Mouse (Mus musculus) midbrain, embryonic 15.5 days (tissue): Measurements from ENCODE around the gene Gchfr. TPM values are rescaled to one million over a fixed set of nuclear protein-coding genes. Genes with fewer than 3 reads are reported as not detected.

Source experiments
- ATAC-seq: fragments of 200-750 bp; cut with Nextera tagmentation; replicated peaks from 2 replicates; pipeline ENCODE4 v1.8.0; 2017; ENCODE audit warnings: moderate TSS enrichment
- H3K27ac ChIP-seq: fragments of 300-500 bp; sonication (generic); 2 replicates; pipeline ENCODE4 v1.5.1; 2015; ENCODE audit warnings: mild to moderate bottlenecking, inconsistent platforms
- H3K27me3 ChIP-seq: fragments of 300-500 bp; sonication (generic); replicated peaks from 2 replicates; pipeline ENCODE4 v1.6.1; 2015; ENCODE audit warnings: inconsistent platforms
- H3K36me3 ChIP-seq: fragments of 300-500 bp; sonication (generic); replicated peaks from 2 replicates; pipeline ENCODE4 v1.6.1; 2015; ENCODE audit warnings: inconsistent platforms
- H3K4me1 ChIP-seq: fragments of 300-500 bp; sonication (generic); 2 replicates; pipeline ENCODE4 v1.6.1; 2015; ENCODE audit warnings: inconsistent platforms
- H3K4me2 ChIP-seq: fragments of 300-500 bp; sonication (generic); 2 replicates; pipeline ENCODE4 v1.6.1; 2015; ENCODE audit warnings: inconsistent platforms, mild to moderate bottlenecking, moderate library complexity
- H3K4me3 ChIP-seq: fragments of 300-500 bp; sonication (generic); 2 replicates; pipeline ENCODE4 v1.5.1; 2015; ENCODE audit warnings: mild to moderate bottlenecking, inconsistent platforms
- H3K9ac ChIP-seq: fragments of 300-500 bp; sonication (generic); 2 replicates; pipeline ENCODE4 v1.6.1; 2015; ENCODE audit warnings: mild to moderate bottlenecking, inconsistent platforms
- H3K9me3 ChIP-seq: fragments of 300-500 bp; sonication (generic); 2 replicates; pipeline ENCODE4 v1.6.1; 2016; ENCODE audit warnings: inconsistent platforms
- WGBS: fragments of 180-500 bp; shearing (Covaris S2); methylation state at CpG from one replicate; pipeline ENCODE4 v1.1.7; 2015; ENCODE audit warnings: mixed read lengths; 5-methylcytosine and 5-hydroxymethylcytosine counted together
- polyA plus RNA-seq: library from polyadenylated mRNA; unstranded; fragments of >200 nt; fragmentation: Nextera tagmentation; extraction: Ambion mirVana; gene quantifications from 2 replicates; pipeline ENCODE4 v1.2.1, GENCODE M21; 2015

The Gchfr gene
- polyA plus RNA-seq, 1 experiment from 2014 or later: 6.8 TPM

GRCm38 (mm10) chr2:119157836-119158235, 9.7 kb upstream of the Gchfr start:
- Histone ChIP-seq H3K9me3 (no peaks in the 10 kb centered on the region), H3K36me3 (peaks cover 16% of the 10 kb centered on the region; the same call in 1 of the 2 replicates), H3K27ac (no peak overlapping the region), H3K4me3 (no peak overlapping the region), H3K4me1 (peaks cover 23% of the 10 kb centered on the region), H3K27me3 (no peaks in the 10 kb centered on the region), H3K9ac (no peak overlapping the region; the same call in 1 of the 2 replicates), H3K4me2 (peak overlapping the region; percentile 93)
- ATAC-seq: no peak

GRCm38 (mm10) chr2:119161247-119161646, 6.3 kb upstream of the Gchfr start:
- peaks cover 8% of the 10 kb centered on the region for H3K27me3 ChIP-seq
- WGBS: 29% methylated on average over 2 of the region's 2 CpGs
- no peak overlapping the region for H3K27ac ChIP-seq
- no peaks in the 10 kb centered on the region for H3K9me3 ChIP-seq
- ATAC-seq: no peak
- H3K36me3 ChIP-seq: no peaks in the 10 kb centered on the region
- H3K4me1 ChIP-seq: peaks cover 7% of the 10 kb centered on the region
- no peak overlapping the region for H3K4me3 ChIP-seq
- H3K4me2 ChIP-seq: no peak overlapping the region
- H3K9ac ChIP-seq: no peak overlapping the region

- H3K36me3 ChIP-seq: no peaks in the 10 kb centered on the region
- ATAC-seq: no peak
- peaks cover 17% of the 10 kb centered on the region for H3K4me1 ChIP-seq
- H3K4me2 ChIP-seq: no peak overlapping the region
- no peak overlapping the region for H3K4me3 ChIP-seq
- peaks cover 17% of the 10 kb centered on the region for H3K27me3 ChIP-seq
- WGBS: 63% methylated on average over 3 of the region's 3 CpGs
- H3K9ac ChIP-seq: no peak overlapping the region
- H3K27ac ChIP-seq: no peak overlapping the region
- H3K9me3 ChIP-seq: no peaks in the 10 kb centered on the region
These were observed 4.4 kb upstream of the Gchfr start for GRCm38 (mm10) chr2:119163135-119163534.

- no peak overlapping the region for H3K27ac ChIP-seq
- H3K9ac ChIP-seq: no peak overlapping the region
- H3K27me3 ChIP-seq: peaks cover 18% of the 10 kb centered on the region
- H3K4me1 ChIP-seq: peaks cover 17% of the 10 kb centered on the region
- H3K4me2 ChIP-seq: no peak overlapping the region
- WGBS: 87% methylated on average over 4 of the region's 4 CpGs
- no peak overlapping the region for H3K4me3 ChIP-seq
- H3K36me3 ChIP-seq: no peaks in the 10 kb centered on the region
- no peak for ATAC-seq
- no peaks in the 10 kb centered on the region for H3K9me3 ChIP-seq
These were observed 3.6 kb upstream of the Gchfr start for GRCm38 (mm10) chr2:119163999-119164398.

GRCm38 (mm10) chr2:119165401-119165800, 2.2 kb upstream of the Gchfr start:
- Histone ChIP-seq H3K4me3 (no peak overlapping the region), H3K4me2 (no peak overlapping the region), H3K9me3 (no peaks in the 10 kb centered on the region), H3K27me3 (peaks cover 18% of the 10 kb centered on the region), H3K4me1 (peaks cover 17% of the 10 kb centered on the region), H3K27ac (no peak overlapping the region), H3K36me3 (no peaks in the 10 kb centered on the region), H3K9ac (no peak overlapping the region)
- ATAC-seq: no peak

GRCm38 (mm10) chr2:119167866-119168256, 288 bp downstream of the Gchfr start:
- Histone ChIP-seq H3K27me3 (peaks cover 18% of the 10 kb centered on the region), H3K4me3 (peak overlapping the region; percentile 53), H3K36me3 (no peaks in the 10 kb centered on the region), H3K9me3 (no peaks in the 10 kb centered on the region), H3K4me2 (peak overlapping the region; percentile 99), H3K4me1 (peaks cover 26% of the 10 kb centered on the region), H3K9ac (peak overlapping the region; percentile 28; the same call in 1 of the 2 replicates), H3K27ac (no peak overlapping the region)
- 4% methylated on average over 26 of the region's 26 CpGs for WGBS
- peak; percentile 54 for ATAC-seq

GRCm38 (mm10) chr2:119170282-119170681, 2.7 kb downstream of the Gchfr start:
- Histone ChIP-seq H3K9ac (no peak overlapping the region), H3K9me3 (no peaks in the 10 kb centered on the region), H3K4me2 (no peak overlapping the region), H3K4me3 (no peak overlapping the region), H3K27me3 (peaks cover 18% of the 10 kb centered on the region), H3K27ac (no peak overlapping the region), H3K4me1 (peaks cover 38% of the 10 kb centered on the region), H3K36me3 (no peaks in the 10 kb centered on the region)
- ATAC-seq: no peak
- WGBS: 84% methylated on average over 2 of the region's 2 CpGs

GRCm38 (mm10) chr2:119171574-119171973, 4.0 kb downstream of the Gchfr start:
- Histone ChIP-seq H3K27ac (no peak overlapping the region), H3K9me3 (no peaks in the 10 kb centered on the region), H3K36me3 (no peaks in the 10 kb centered on the region), H3K4me3 (no peak overlapping the region), H3K27me3 (peaks cover 10% of the 10 kb centered on the region), H3K9ac (no peak overlapping the region), H3K4me2 (no peak overlapping the region), H3K4me1 (peaks cover 36% of the 10 kb centered on the region)
- no peak for ATAC-seq
- 88% methylated on average over 8 of the region's 8 CpGs for WGBS

- H3K9ac ChIP-seq: no peak overlapping the region
- peaks cover 7% of the 10 kb centered on the region for H3K27me3 ChIP-seq
- H3K27ac ChIP-seq: 0 out of 2 replicates have a peak overlapping the region, but pooled peaks have one; percentile 38
- no peaks in the 10 kb centered on the region for H3K9me3 ChIP-seq
- H3K36me3 ChIP-seq: no peaks in the 10 kb centered on the region
- H3K4me1 ChIP-seq: peaks cover 28% of the 10 kb centered on the region
- ATAC-seq: no peak
- no peak overlapping the region for H3K4me2 ChIP-seq
- no peak overlapping the region for H3K4me3 ChIP-seq
- 77% methylated on average over 7 of the region's 7 CpGs for WGBS
These were observed 4.9 kb downstream of the Gchfr start for GRCm38 (mm10) chr2:119172446-119172845.

GRCm38 (mm10) chr2:119172862-119173576, 5.4 kb downstream of the Gchfr start:
- H3K27ac ChIP-seq: peak overlapping the region; percentile 38; the same call in 1 of the 2 replicates
- no peak overlapping the region for H3K4me3 ChIP-seq
- WGBS: 21% methylated on average over 13 of the region's 13 CpGs
- peak; percentile 40; the same call in 1 of the 2 replicates for ATAC-seq
- no peak overlapping the region for H3K9ac ChIP-seq
- no peaks in the 10 kb centered on the region for H3K36me3 ChIP-seq
- peaks cover 3% of the 10 kb centered on the region for H3K27me3 ChIP-seq
- peak overlapping the region; percentile 17; the same call in 1 of the 2 replicates for H3K4me2 ChIP-seq
- H3K4me1 ChIP-seq: peaks cover 22% of the 10 kb centered on the region
- H3K9me3 ChIP-seq: no peaks in the 10 kb centered on the region

- Histone ChIP-seq H3K36me3 (no peaks in the 10 kb centered on the region), H3K9ac (no peak within 1 kb of the TSS), H3K27me3 (no peaks in the 10 kb centered on the region), H3K9me3 (no peaks in the 10 kb centered on the region), H3K4me2 (no peak within 1 kb of the TSS), H3K27ac (no peak within 1 kb of the TSS), H3K4me1 (peaks cover 21% of the 10 kb centered on the region), H3K4me3 (no peak within 1 kb of the TSS)
- WGBS: 39% methylated on average over 8 of the region's 8 CpGs
- ATAC-seq: no peak
These were observed 6.5 kb downstream of the Gchfr start, which contains the start of gene Gm14137 for GRCm38 (mm10) chr2:119173991-119174651. Gm14137 (plus strand) TSS chr2:119174509.

- Histone ChIP-seq H3K4me2 (no peak overlapping the region), H3K36me3 (peaks cover 2% of the 10 kb centered on the region; the same call in 1 of the 2 replicates), H3K27ac (no peak overlapping the region), H3K9me3 (no peaks in the 10 kb centered on the region), H3K27me3 (no peaks in the 10 kb centered on the region), H3K4me1 (peaks cover 21% of the 10 kb centered on the region), H3K4me3 (no peak overlapping the region), H3K9ac (no peak overlapping the region)
- no peak for ATAC-seq
- 59% methylated on average over 14 of the region's 14 CpGs for WGBS
These were observed 7.3 kb downstream of the Gchfr start for GRCm38 (mm10) chr2:119174866-119175265.
